ENCODE assay signal across 8 mouse cellular contexts in genomic region chr11:115164976-115165374, GRCm38 (mm10). TPM values are rescaled to one million over a fixed set of nuclear protein-coding genes. Genes with fewer than 3 reads are reported as not detected.
DNase-seq lines count a peak whose midpoint lies in the region; ATAC-seq and TF ChIP-seq lines count a peak whose summit lies in the region.

No protein-coding gene starts in this region.

- ATAC-seq in G1E (ENCODE audit: extremely low read depth, insufficient number of reproducible peaks, low FRiP score, poor library complexity, severe bottlenecking): no peak
- no peak for ATAC-seq in hindbrain, embryonic 13.5 days (ENCODE audit: low FRiP score)
- ATAC-seq in limb, embryonic 15.5 days (ENCODE audit: insufficient number of reproducible peaks, low FRiP score, low TSS enrichment, low read depth): no peak
- no peak for ATAC-seq in midbrain, postnatal 0 days (ENCODE audit: low FRiP score)

- intact Hi-C loops in heart, postnatal 25 days (cut with DNase I): no loop called here
- intact Hi-C loops in gastrocnemius, postnatal 14 days (cut with DNase I; ENCODE audit: low total_unique reads): no loop called here

- H3K4me1 ChIP-seq in G1E (ENCODE audit: insufficient read depth, low read depth, low read length): peaks cover 74% of the 10 kb centered on the region
- H3K4me1 ChIP-seq in cortical plate, adult 2 months (ENCODE audit: control insufficient read depth, insufficient read depth, low read length): no peaks in the 10 kb centered on the region
- peaks cover 48% of the 10 kb centered on the region for H3K4me1 ChIP-seq in hindbrain, embryonic 13.5 days (replicated peaks)
- peaks cover 30% of the 10 kb centered on the region for H3K4me1 ChIP-seq in limb, embryonic 15.5 days
- peaks cover 4% of the 10 kb centered on the region; the same call in 1 of the 2 replicates for H3K4me1 ChIP-seq in midbrain, postnatal 0 days (ENCODE audit: insufficient read depth, low read length)

- H3K4me3 ChIP-seq in G1E (ENCODE audit: low read depth, low read length): peak overlapping the region; percentile 85
- peak overlapping the region; percentile 57 for H3K4me3 ChIP-seq in cortical plate, adult 2 months (ENCODE audit: insufficient read depth, low read length)
- peak overlapping the region; percentile 56 for H3K4me3 ChIP-seq in hindbrain, embryonic 13.5 days
- H3K4me3 ChIP-seq in limb, embryonic 15.5 days: peak overlapping the region; percentile 65
- peak overlapping the region; percentile 49 for H3K4me3 ChIP-seq in midbrain, postnatal 0 days (ENCODE audit: low read depth, low read length)

- peak; percentile 95 for DNase-seq in heart, adult 11 months
- no peak for DNase-seq in heart, postnatal 25 days (ENCODE audit: low spot score)
- no peak for DNase-seq in G1E (ENCODE audit: low spot score)
- DNase-seq in midbrain, postnatal 0 days (ENCODE audit: low spot score): peak; percentile 69
- no peak for DNase-seq in gastrocnemius, postnatal 14 days

- TF ChIP-seq POLR2A in cortical plate, adult 2 months (IDR thresholded peaks at IDR 0.05; ENCODE audit: extremely low read depth, insufficient read depth, low read length): no peak

- H3K9me3 ChIP-seq in G1E (replicated peaks): no peaks in the 10 kb centered on the region
- H3K9me3 ChIP-seq in hindbrain, embryonic 13.5 days: no peaks in the 10 kb centered on the region
- no peaks in the 10 kb centered on the region for H3K9me3 ChIP-seq in limb, embryonic 15.5 days
- H3K9me3 ChIP-seq in midbrain, postnatal 0 days (ENCODE audit: low read length): no peaks in the 10 kb centered on the region

- peak overlapping the region; percentile 68 for H3K4me2 ChIP-seq in hindbrain, embryonic 13.5 days
- peak overlapping the region; percentile 92 for H3K4me2 ChIP-seq in limb, embryonic 15.5 days
- peak overlapping the region; percentile 55 for H3K4me2 ChIP-seq in midbrain, postnatal 0 days (ENCODE audit: low read depth, low read length, poor library complexity, severe bottlenecking)

- H3K27me3 ChIP-seq in G1E (ENCODE audit: insufficient read depth, low read length): no peaks in the 10 kb centered on the region
- peaks cover 62% of the 10 kb centered on the region for H3K27me3 ChIP-seq in hindbrain, embryonic 13.5 days
- H3K27me3 ChIP-seq in limb, embryonic 15.5 days: peaks cover 42% of the 10 kb centered on the region
- H3K27me3 ChIP-seq in midbrain, postnatal 0 days (ENCODE audit: insufficient read depth, low read length): peaks cover 27% of the 10 kb centered on the region

- peaks cover 52% of the 10 kb centered on the region for H3K36me3 ChIP-seq in G1E (replicated peaks)
- no peaks in the 10 kb centered on the region for H3K36me3 ChIP-seq in hindbrain, embryonic 13.5 days
- no peaks in the 10 kb centered on the region for H3K36me3 ChIP-seq in limb, embryonic 15.5 days
- H3K36me3 ChIP-seq in midbrain, postnatal 0 days (ENCODE audit: insufficient read depth, low read length): no peaks in the 10 kb centered on the region

- 4% methylated on average over 9 of the region's 9 CpGs for WGBS in hindbrain, embryonic 13.5 days
- WGBS in limb, embryonic 15.5 days: 5% methylated on average over 9 of the region's 9 CpGs
- WGBS in midbrain, postnatal 0 days: 4% methylated on average over 9 of the region's 9 CpGs

- H3K27ac ChIP-seq in cortical plate, adult 2 months (ENCODE audit: insufficient read depth, low read length): peak overlapping the region; percentile 32; the same call in 1 of the 2 replicates
- no peak overlapping the region for H3K27ac ChIP-seq in hindbrain, embryonic 13.5 days
- no peak overlapping the region for H3K27ac ChIP-seq in limb, embryonic 15.5 days
- H3K27ac ChIP-seq in midbrain, postnatal 0 days (ENCODE audit: low read depth, low read length): peak overlapping the region; percentile 12; the same call in 1 of the 2 replicates

- peak overlapping the region; percentile 74 for H3K9ac ChIP-seq in hindbrain, embryonic 13.5 days
- no peak overlapping the region for H3K9ac ChIP-seq in limb, embryonic 15.5 days
- 0 out of 2 replicates have a peak overlapping the region, but pooled peaks have one; percentile 55 for H3K9ac ChIP-seq in midbrain, postnatal 0 days (replicated peaks; ENCODE audit: low read length, poor library complexity, severe bottlenecking)

- no peak for TF ChIP-seq CTCF in G1E (IDR thresholded peaks at IDR 0.05; ENCODE audit: low read depth, low read length)
- no peak for TF ChIP-seq CTCF in cortical plate, adult 2 months (IDR thresholded peaks at IDR 0.05; ENCODE audit: extremely low read depth, insufficient read depth, low read length)
- TF ChIP-seq CTCF in midbrain, postnatal 0 days (IDR thresholded peaks at IDR 0.05): 0 out of 2 replicates have a peak, but pooled peaks have one; percentile 6

RNA-seq across cellular contexts. Expression of gene Slc9a3r1, which starts 1.8 kb away (rescaled TPM):
- total RNA-seq in heart, postnatal 25 days (2021): 10 to 100 TPM; 10.1 to 12.9 TPM
- total RNA-seq in G1E (2014; fragmentation: Nextera tagmentation) (57.3 and 65.0 TPM in 2 replicates), G1E (2017) (91.5 and 94.5 TPM in 2 replicates)
- polyA plus RNA-seq in G1E (2012): 285 and 357 TPM in 2 replicates
- 73.8 and 74.1 TPM in 2 replicates for polyA plus RNA-seq in cortical plate, adult 2 months (2012; rRNA removed)
- 42.2 and 55.2 TPM in 2 replicates for polyA plus RNA-seq in hindbrain, embryonic 13.5 days (2015; fragmentation: Nextera tagmentation; extraction: Ambion mirVana)
- polyA plus RNA-seq in limb, embryonic 15.5 days (2015; fragmentation: Nextera tagmentation; extraction: Ambion mirVana): 41.8 and 43.9 TPM in 2 replicates
- total RNA-seq in midbrain, postnatal 0 days (2014; rRNA removed): 53.3 and 57.3 TPM in 2 replicates
- polyA plus RNA-seq in midbrain, postnatal 0 days (2015; fragmentation: Nextera tagmentation; extraction: Ambion mirVana): 65.4 and 72.9 TPM in 2 replicates
- 1 to 10 TPM; 4.9 to 5.9 TPM for total RNA-seq in gastrocnemius, postnatal 14 days (2021)

RNA-seq across cellular contexts. Expression of gene Tmem104, which starts 22.3 kb away (rescaled TPM):
- total RNA-seq in heart, postnatal 25 days (2021): 10 to 100 TPM; 10.0 to 10.5 TPM
- total RNA-seq in G1E (2014; fragmentation: Nextera tagmentation) (14.7 and 17.3 TPM in 2 replicates), G1E (2017) (2.6 and 4.2 TPM in 2 replicates)
- 16.3 and 23.2 TPM in 2 replicates for polyA plus RNA-seq in G1E (2012)
- polyA plus RNA-seq in cortical plate, adult 2 months (2012; rRNA removed): 9.5 and 10.3 TPM in 2 replicates
- polyA plus RNA-seq in hindbrain, embryonic 13.5 days (2015; fragmentation: Nextera tagmentation; extraction: Ambion mirVana): 11.2 and 12.1 TPM in 2 replicates
- 15.8 and 15.9 TPM in 2 replicates for polyA plus RNA-seq in limb, embryonic 15.5 days (2015; fragmentation: Nextera tagmentation; extraction: Ambion mirVana)
- 7.8 and 8.5 TPM in 2 replicates for total RNA-seq in midbrain, postnatal 0 days (2014; rRNA removed)
- polyA plus RNA-seq in midbrain, postnatal 0 days (2015; fragmentation: Nextera tagmentation; extraction: Ambion mirVana): 12.2 and 12.9 TPM in 2 replicates
- 1 to 10 TPM; 4.5 to 4.9 TPM for total RNA-seq in gastrocnemius, postnatal 14 days (2021)

RNA-seq across cellular contexts. Expression of gene Nat9, which starts 22.7 kb away (rescaled TPM):
- 10 to 100 TPM; 19.3 to 23.0 TPM for total RNA-seq in heart, postnatal 25 days (2021)
- total RNA-seq in G1E (2014; fragmentation: Nextera tagmentation) (18.0 and 21.1 TPM in 2 replicates), G1E (2017) (26.5 and 38.3 TPM in 2 replicates)
- polyA plus RNA-seq in G1E (2012): 23.2 and 23.7 TPM in 2 replicates
- polyA plus RNA-seq in cortical plate, adult 2 months (2012; rRNA removed): 40.9 and 43.2 TPM in 2 replicates
- 21.5 and 22.0 TPM in 2 replicates for polyA plus RNA-seq in hindbrain, embryonic 13.5 days (2015; fragmentation: Nextera tagmentation; extraction: Ambion mirVana)
- 23.6 and 27.3 TPM in 2 replicates for polyA plus RNA-seq in limb, embryonic 15.5 days (2015; fragmentation: Nextera tagmentation; extraction: Ambion mirVana)
- total RNA-seq in midbrain, postnatal 0 days (2014; rRNA removed): 13.0 and 19.3 TPM in 2 replicates
- polyA plus RNA-seq in midbrain, postnatal 0 days (2015; fragmentation: Nextera tagmentation; extraction: Ambion mirVana): 17.5 and 20.1 TPM in 2 replicates
- total RNA-seq in gastrocnemius, postnatal 14 days (2021): 10 to 100 TPM; 13.1 to 14.0 TPM

RNA-seq across cellular contexts. Expression of gene Cd300lf, which starts 31.2 kb away (rescaled TPM):
- total RNA-seq in heart, postnatal 25 days (2021): under 1 TPM in 1 of 2 experiments, not detected in 1; 0.28 TPM
- not detected in 2 replicates for total RNA-seq in G1E (2014; fragmentation: Nextera tagmentation)
- 1.6 TPM in 2 replicates for total RNA-seq in G1E (2017)
- polyA plus RNA-seq in G1E (2012): not detected in 2 replicates
- polyA plus RNA-seq in cortical plate, adult 2 months (2012; rRNA removed): 0.08 TPM in 2 replicates
- 0.12 and 0.27 TPM in 2 replicates for polyA plus RNA-seq in hindbrain, embryonic 13.5 days (2015; fragmentation: Nextera tagmentation; extraction: Ambion mirVana)
- polyA plus RNA-seq in limb, embryonic 15.5 days (2015; fragmentation: Nextera tagmentation; extraction: Ambion mirVana): 0.46 and 0.65 TPM in 2 replicates
- 0.16 and 0.42 TPM in 2 replicates for total RNA-seq in midbrain, postnatal 0 days (2014; rRNA removed)
- polyA plus RNA-seq in midbrain, postnatal 0 days (2015; fragmentation: Nextera tagmentation; extraction: Ambion mirVana): 0.09 and 0.10 TPM in 2 replicates
- total RNA-seq in gastrocnemius, postnatal 14 days (2021): not detected

Comparison
In these comparisons a context has a peak if more than half of its experiments do, and no peak if none do; other contexts are left out.
1. DNase-seq: peak in heart, adult 11 months (single experiment) and midbrain, postnatal 0 days (single experiment); none in heart, postnatal 25 days (single experiment), G1E (single experiment) and gastrocnemius, postnatal 14 days (single experiment).
2. H3K27ac ChIP-seq: peak in cortical plate, adult 2 months (single experiment) and midbrain, postnatal 0 days (single experiment); none in hindbrain, embryonic 13.5 days (single experiment) and limb, embryonic 15.5 days (single experiment).
3. Peak in every context shown above with its lines, with median percentiles within 50 percentile points of each other: H3K4me3 ChIP-seq and H3K4me2 ChIP-seq.